Mouse (Mus musculus): ENCODE measurements around the gene Amn.

DNA sequence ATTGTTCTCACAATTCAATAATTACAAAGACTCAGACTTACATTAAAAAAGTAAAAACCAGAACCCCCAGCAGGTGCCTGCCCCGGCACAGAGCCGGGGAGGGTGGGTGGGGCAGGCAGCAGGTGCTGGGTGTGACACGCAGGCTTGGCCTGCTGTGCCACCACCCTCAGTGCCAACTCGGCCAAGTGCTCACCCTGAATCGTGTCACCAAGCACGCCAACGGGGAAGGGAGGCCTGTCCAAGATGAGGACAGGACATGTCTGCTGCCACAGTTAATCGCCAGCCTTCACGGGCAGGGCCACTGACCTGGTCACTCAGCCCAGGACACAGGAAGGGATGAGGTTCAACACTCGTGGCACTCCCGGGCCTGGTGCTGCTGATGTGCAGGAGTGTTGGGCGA is 22.1 kb downstream of the Amn start:
- TF ChIP-seq POLR2A (IDR thresholded peaks at IDR 0.05; ENCODE audit: borderline replicate concordance, extremely low read depth, insufficient read depth, insufficient read length, poor library complexity, severe bottlenecking) (no peak), CTCF (IDR thresholded peaks at IDR 0.05; ENCODE audit: borderline replicate concordance, extremely low read depth, insufficient read depth, insufficient read length) (no peak)

Measured in brain, embryonic 14.5 days (tissue).